Mouse (Mus musculus): ENCODE results near the gene Slc13a5. TPM values are rescaled to one million over a fixed set of nuclear protein-coding genes. Genes with fewer than 3 reads are reported as not detected.

Slc13a5 gene
- polyA plus RNA-seq, 1 experiment from 2014 or later = 0.19 TPM

DNA sequence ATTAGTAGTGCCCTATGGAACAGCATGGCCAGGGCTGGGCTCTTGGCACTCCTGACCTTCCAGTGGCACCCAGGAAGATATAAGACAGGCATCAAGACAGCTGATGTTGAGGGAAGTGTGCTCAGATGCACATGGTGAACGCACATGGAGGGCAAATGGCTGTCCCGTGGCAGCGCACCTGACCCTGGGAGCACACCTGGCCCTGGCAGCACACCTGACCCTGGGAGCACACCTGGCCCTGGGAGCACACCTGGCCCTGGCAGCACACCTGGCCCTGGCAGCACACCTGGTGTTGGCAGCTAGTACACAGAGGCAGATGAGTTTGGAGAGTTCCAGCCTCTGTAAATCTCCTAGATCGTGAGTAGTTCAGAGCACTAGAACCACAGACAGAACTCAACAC, 38.5 kb downstream of the Slc13a5 start:
- Histone ChIP-seq H3K9me3 (ENCODE audit: control insufficient read depth, low read length) (no peaks in the 10 kb centered on the region), H3K4me1 (ENCODE audit: control insufficient read depth in 2 of 2, insufficient read depth in 2 of 2, low read length in 2 of 2) (peaks cover 0 to 3% of the 10 kb centered on the region in 2 experiments; a peak in 2 of 4 replicates), H3K9ac (ENCODE audit: low read length) (no peak overlapping the region), H3K27ac (replicated peaks in 1 of 2; ENCODE audit: control insufficient read depth in 1 of 2, insufficient read depth in 1 of 2, low read depth in 2 of 2, low read length in 2 of 2) (no peak overlapping the region), H3K27me3 (ENCODE audit: control insufficient read depth, insufficient read depth, low read length) (no peaks in the 10 kb centered on the region), H3K4me3 (ENCODE audit: control insufficient read depth in 1 of 2, insufficient read depth in 1 of 2, low read depth in 1 of 2, low read length in 2 of 2) (no peak overlapping the region), H3K4me2 (ENCODE audit: low read length) (no peak overlapping the region), H3K36me3 (ENCODE audit: control insufficient read depth, insufficient read depth, low read length) (no peaks in the 10 kb centered on the region)
- WGBS = 79% methylated on average over 4 of the region's 4 CpGs
- ATAC-seq (ENCODE audit: insufficient number of reproducible peaks, insufficient read depth, low FRiP score, low read depth) = no peak

DNA sequence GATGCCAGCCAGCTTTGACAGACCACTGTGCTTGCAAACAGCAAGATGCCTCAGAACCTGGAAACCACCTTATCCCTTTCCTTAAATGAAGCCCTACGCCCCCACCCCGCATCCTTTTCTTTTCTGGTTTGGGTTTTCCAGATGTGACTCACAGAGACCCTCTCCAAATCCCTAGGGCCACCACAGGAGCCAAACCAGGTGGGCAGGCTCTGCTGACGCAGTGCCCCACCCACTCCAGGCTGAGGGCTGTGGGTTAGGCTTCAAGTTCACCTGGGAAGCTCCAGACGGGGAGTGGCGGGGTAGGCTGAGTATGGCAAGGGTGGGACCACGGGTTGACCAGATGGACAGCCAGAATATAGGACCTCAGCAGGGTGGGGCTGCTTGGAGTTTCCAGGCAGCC, 40.1 kb downstream of the Slc13a5 start:
- Histone ChIP-seq H3K4me2 (ENCODE audit: low read length) (no peak overlapping the region), H3K36me3 (ENCODE audit: control insufficient read depth, insufficient read depth, low read length) (no peaks in the 10 kb centered on the region), H3K27me3 (ENCODE audit: control insufficient read depth, insufficient read depth, low read length) (no peaks in the 10 kb centered on the region), H3K9ac (ENCODE audit: low read length) (no peak overlapping the region), H3K4me1 (ENCODE audit: control insufficient read depth in 2 of 2, insufficient read depth in 2 of 2, low read length in 2 of 2) (peaks cover 0 to 3% of the 10 kb centered on the region in 2 experiments; a peak in 2 of 4 replicates), H3K4me3 (ENCODE audit: control insufficient read depth in 1 of 2, insufficient read depth in 1 of 2, low read depth in 1 of 2, low read length in 2 of 2) (no peak overlapping the region), H3K9me3 (ENCODE audit: control insufficient read depth, low read length) (no peaks in the 10 kb centered on the region), H3K27ac (replicated peaks in 1 of 2; ENCODE audit: control insufficient read depth in 1 of 2, insufficient read depth in 1 of 2, low read depth in 2 of 2, low read length in 2 of 2) (no peak overlapping the region)
- ATAC-seq (ENCODE audit: insufficient number of reproducible peaks, insufficient read depth, low FRiP score, low read depth) = no peak
- 77% methylated on average over 6 of the region's 6 CpGs for WGBS

- Histone ChIP-seq H3K27me3 (ENCODE audit: control insufficient read depth, insufficient read depth, low read length) (no peaks in the 10 kb centered on the region), H3K4me2 (ENCODE audit: low read length) (no peak overlapping the region), H3K36me3 (ENCODE audit: control insufficient read depth, insufficient read depth, low read length) (no peaks in the 10 kb centered on the region), H3K27ac (replicated peaks in 1 of 2; ENCODE audit: control insufficient read depth in 1 of 2, insufficient read depth in 1 of 2, low read depth in 2 of 2, low read length in 2 of 2) (no peak overlapping the region), H3K9me3 (ENCODE audit: control insufficient read depth, low read length) (no peaks in the 10 kb centered on the region), H3K4me1 (ENCODE audit: control insufficient read depth in 2 of 2, insufficient read depth in 2 of 2, low read length in 2 of 2) (peaks cover 0 to 3% of the 10 kb centered on the region in 2 experiments; a peak in 2 of 4 replicates), H3K4me3 (ENCODE audit: control insufficient read depth in 1 of 2, insufficient read depth in 1 of 2, low read depth in 1 of 2, low read length in 2 of 2) (no peak overlapping the region), H3K9ac (ENCODE audit: low read length) (no peak overlapping the region)
- 64% methylated on average over 10 of the region's 10 CpGs for WGBS
- ATAC-seq (ENCODE audit: insufficient number of reproducible peaks, insufficient read depth, low FRiP score, low read depth) = no peak
Observed at GRCm38 (mm10) chr11:72226020-72226791, 40.8 kb downstream of the Slc13a5 start.

GRCm38 (mm10) chr11:72224865-72225264, 42.2 kb downstream of the Slc13a5 start:
- no peak overlapping the region for H3K4me3 ChIP-seq (ENCODE audit: control insufficient read depth in 1 of 2, insufficient read depth in 1 of 2, low read depth in 1 of 2, low read length in 2 of 2)
- no peaks in the 10 kb centered on the region for H3K27me3 ChIP-seq (ENCODE audit: control insufficient read depth, insufficient read depth, low read length)
- ATAC-seq (ENCODE audit: insufficient number of reproducible peaks, insufficient read depth, low FRiP score, low read depth) = no peak
- H3K4me2 ChIP-seq (ENCODE audit: low read length) = no peak overlapping the region
- no peak overlapping the region for H3K9ac ChIP-seq (ENCODE audit: low read length)
- H3K36me3 ChIP-seq (ENCODE audit: control insufficient read depth, insufficient read depth, low read length) = no peaks in the 10 kb centered on the region
- no peaks in the 10 kb centered on the region for H3K9me3 ChIP-seq (ENCODE audit: control insufficient read depth, low read length)
- 5% methylated on average over 5 of the region's 5 CpGs for WGBS
- peaks cover 0 to 3% of the 10 kb centered on the region in 2 experiments; a peak in 2 of 4 replicates for H3K4me1 ChIP-seq (ENCODE audit: control insufficient read depth in 2 of 2, insufficient read depth in 2 of 2, low read length in 2 of 2)
- no peak overlapping the region for H3K27ac ChIP-seq (replicated peaks in 1 of 2; ENCODE audit: control insufficient read depth in 1 of 2, insufficient read depth in 1 of 2, low read depth in 2 of 2, low read length in 2 of 2)

DNA sequence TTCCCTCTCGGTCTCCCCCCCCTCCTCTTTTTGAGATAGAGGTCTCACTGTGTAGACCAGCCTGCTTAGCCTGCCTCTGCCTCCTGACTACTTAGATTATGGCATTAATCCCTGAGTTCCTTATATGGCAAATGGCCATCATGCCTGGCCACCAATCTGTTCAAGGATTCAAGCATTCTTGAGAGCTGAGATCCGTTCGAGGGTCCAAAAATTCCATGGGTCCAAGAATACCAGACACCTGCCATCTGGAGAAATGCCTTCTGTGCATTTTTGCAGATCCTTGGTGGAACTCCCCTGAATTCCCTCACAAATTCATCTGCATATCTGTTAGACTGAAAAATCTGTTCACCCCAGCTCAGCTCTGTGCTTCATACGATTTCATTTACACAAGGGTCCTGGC, 43.6 kb downstream of the Slc13a5 start:
- ATAC-seq (ENCODE audit: insufficient number of reproducible peaks, insufficient read depth, low FRiP score, low read depth) = no peak
- no peaks in the 10 kb centered on the region for H3K9me3 ChIP-seq (ENCODE audit: control insufficient read depth, low read length)
- no peaks in the 10 kb centered on the region for H3K36me3 ChIP-seq (ENCODE audit: control insufficient read depth, insufficient read depth, low read length)
- H3K4me2 ChIP-seq (ENCODE audit: low read length) = no peak overlapping the region
- no peak overlapping the region for H3K9ac ChIP-seq (ENCODE audit: low read length)
- 68% methylated on average over 4 of the region's 4 CpGs for WGBS
- peaks cover 0 to 3% of the 10 kb centered on the region in 2 experiments; a peak in 2 of 4 replicates for H3K4me1 ChIP-seq (ENCODE audit: control insufficient read depth in 2 of 2, insufficient read depth in 2 of 2, low read length in 2 of 2)
- no peak overlapping the region for H3K4me3 ChIP-seq (ENCODE audit: control insufficient read depth in 1 of 2, insufficient read depth in 1 of 2, low read depth in 1 of 2, low read length in 2 of 2)
- H3K27me3 ChIP-seq (ENCODE audit: control insufficient read depth, insufficient read depth, low read length) = no peaks in the 10 kb centered on the region
- no peak overlapping the region for H3K27ac ChIP-seq (replicated peaks in 1 of 2; ENCODE audit: control insufficient read depth in 1 of 2, insufficient read depth in 1 of 2, low read depth in 2 of 2, low read length in 2 of 2)

DNA sequence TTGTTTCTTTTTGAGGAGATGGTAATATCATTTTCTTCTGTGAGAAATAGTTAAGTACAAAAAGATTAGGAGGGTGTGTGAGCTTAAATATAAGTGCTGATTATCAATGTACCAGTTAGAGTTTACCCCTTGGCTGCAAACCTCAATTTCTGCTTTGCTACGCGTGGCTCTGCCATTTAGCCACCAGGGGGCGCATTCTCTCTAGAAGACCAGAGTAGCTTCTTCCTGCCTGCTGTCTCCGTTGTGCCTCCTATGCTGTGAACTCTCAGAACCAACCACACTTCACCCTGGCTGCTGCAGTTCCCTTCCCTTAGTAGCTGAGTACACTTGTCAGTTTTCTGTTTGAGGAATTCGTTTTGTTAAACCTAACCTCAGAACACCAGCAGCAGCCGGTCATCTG, 45.7 kb downstream of the Slc13a5 start:
- no peak overlapping the region for H3K4me2 ChIP-seq (ENCODE audit: low read length)
- no peaks in the 10 kb centered on the region for H3K27me3 ChIP-seq (ENCODE audit: control insufficient read depth, insufficient read depth, low read length)
- H3K9ac ChIP-seq (ENCODE audit: low read length) = no peak overlapping the region
- WGBS = 18% methylated on average over 6 of the region's 6 CpGs
- H3K27ac ChIP-seq (replicated peaks in 1 of 2; ENCODE audit: control insufficient read depth in 1 of 2, insufficient read depth in 1 of 2, low read depth in 2 of 2, low read length in 2 of 2) = no peak overlapping the region
- 0 out of 2 replicates have a peak, but pooled peaks cover 3% of the 10 kb centered on the region for H3K36me3 ChIP-seq (ENCODE audit: control insufficient read depth, insufficient read depth, low read length)
- no peaks in the 10 kb centered on the region for H3K9me3 ChIP-seq (ENCODE audit: control insufficient read depth, low read length)
- H3K4me3 ChIP-seq (ENCODE audit: control insufficient read depth in 1 of 2, insufficient read depth in 1 of 2, low read depth in 1 of 2, low read length in 2 of 2) = no peak overlapping the region
- H3K4me1 ChIP-seq (ENCODE audit: control insufficient read depth in 2 of 2, insufficient read depth in 2 of 2, low read length in 2 of 2) = peaks cover 0 to 3% of the 10 kb centered on the region in 2 experiments; a peak in 2 of 4 replicates
- ATAC-seq (ENCODE audit: insufficient number of reproducible peaks, insufficient read depth, low FRiP score, low read depth) = no peak

DNA sequence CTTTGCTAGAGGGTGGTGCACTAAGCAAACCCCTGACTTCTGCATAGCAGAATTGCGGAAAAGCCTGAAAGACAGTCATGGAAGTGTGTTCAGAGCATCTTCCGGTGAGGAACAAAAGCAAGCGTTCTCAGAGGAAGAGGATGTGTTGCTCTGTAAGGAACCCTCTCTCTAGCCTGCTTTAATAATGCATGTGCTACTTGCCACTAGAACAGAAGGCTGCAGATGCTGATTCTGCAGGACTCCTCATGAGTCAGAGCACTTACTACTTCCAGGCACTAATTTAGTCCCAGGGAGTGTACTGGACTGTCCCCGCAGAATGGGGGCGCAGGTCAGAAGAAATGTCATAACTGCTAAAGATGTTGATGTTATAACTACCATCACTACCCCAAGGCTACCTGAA, 49.9 kb downstream of the Slc13a5 start:
- WGBS = 75% methylated on average over 5 of the region's 5 CpGs
- H3K4me3 ChIP-seq (ENCODE audit: control insufficient read depth in 1 of 2, insufficient read depth in 1 of 2, low read depth in 1 of 2, low read length in 2 of 2) = no peak overlapping the region
- ATAC-seq (ENCODE audit: insufficient number of reproducible peaks, insufficient read depth, low FRiP score, low read depth) = no peak

More for the DNA sequence above, 49.9 kb downstream of the Slc13a5 start:
- Histone ChIP-seq H3K27me3 (ENCODE audit: control insufficient read depth, insufficient read depth, low read length) (no peaks in the 10 kb centered on the region), H3K4me2 (ENCODE audit: low read length) (no peak overlapping the region), H3K27ac (replicated peaks in 1 of 2; ENCODE audit: control insufficient read depth in 1 of 2, insufficient read depth in 1 of 2, low read depth in 2 of 2, low read length in 2 of 2) (no peak overlapping the region), H3K36me3 (ENCODE audit: control insufficient read depth, insufficient read depth, low read length) (peaks cover 12% of the 10 kb centered on the region; the same call in 1 of the 2 replicates), H3K9me3 (ENCODE audit: control insufficient read depth, low read length) (no peaks in the 10 kb centered on the region), H3K4me1 (ENCODE audit: control insufficient read depth in 2 of 2, insufficient read depth in 2 of 2, low read length in 2 of 2) (peaks cover 0 to 6% of the 10 kb centered on the region in 2 experiments; a peak in 2 of 4 replicates), H3K9ac (ENCODE audit: low read length) (no peak overlapping the region)
